Mouse (Mus musculus) kidney, embryonic 15.5 days (tissue): ENCODE data around the gene Gm11037. TPM values are rescaled to one million over a fixed set of nuclear protein-coding genes. Genes with fewer than 3 reads are reported as not detected.

Experiments
- ATAC-seq: fragments of 200-750 bp; cut with Nextera tagmentation; replicated peaks from 2 replicates; pipeline ENCODE4 v1.8.0; 2017; ENCODE audit warnings: moderate TSS enrichment; ENCODE audit not compliant: low FRiP score
- H3K27ac ChIP-seq: fragments of 300-500 bp; sonication (generic); 2 replicates; pipeline ENCODE4 v1.5.1; 2015; ENCODE audit warnings: mild to moderate bottlenecking, inconsistent platforms
- H3K27me3 ChIP-seq: fragments of 300-500 bp; sonication (generic); 2 replicates; pipeline ENCODE4 v1.6.1; 2015; ENCODE audit warnings: inconsistent platforms
- H3K36me3 ChIP-seq: fragments of 300-500 bp; sonication (generic); 2 replicates; pipeline ENCODE4 v1.6.1; 2015; ENCODE audit warnings: inconsistent platforms
- H3K4me1 ChIP-seq: fragments of 300-500 bp; sonication (generic); 2 replicates; pipeline ENCODE4 v1.6.1; 2015; ENCODE audit warnings: inconsistent platforms
- H3K4me2 ChIP-seq: fragments of 300-500 bp; sonication (generic); 2 replicates; pipeline ENCODE4 v1.6.1; 2015; ENCODE audit warnings: moderate library complexity, mild to moderate bottlenecking, inconsistent platforms
- H3K4me3 ChIP-seq: fragments of 300-500 bp; sonication (generic); replicated peaks from 2 replicates; pipeline ENCODE4 v1.5.1; 2015; ENCODE audit warnings: mild to moderate bottlenecking, inconsistent platforms
- H3K9ac ChIP-seq: fragments of 300-500 bp; sonication (generic); 2 replicates; pipeline ENCODE4 v1.6.1; 2015; ENCODE audit warnings: mild to moderate bottlenecking, inconsistent platforms
- H3K9me3 ChIP-seq: fragments of 300-500 bp; sonication (generic); replicated peaks from 2 replicates; pipeline ENCODE4 v1.6.1; 2016; ENCODE audit warnings: inconsistent platforms
- WGBS: fragments of 180-500 bp; shearing (Covaris S2); methylation state at CpG from one replicate; pipeline ENCODE4 v1.1.7; 2015; ENCODE audit warnings: mixed read lengths; 5-methylcytosine and 5-hydroxymethylcytosine counted together
- polyA plus RNA-seq: library from polyadenylated mRNA; unstranded; fragments of >200 nt; fragmentation: Nextera tagmentation; extraction: Ambion mirVana; gene quantifications from 2 replicates; pipeline ENCODE4 v1.2.1, GENCODE M21; 2015

Gene Gm11037
- polyA plus RNA-seq, 1 experiment from 2014 or later: not detected

GRCm38 (mm10) chr2:131175945-131176309 is 42.6 kb downstream of the Gm11037 start:
- Histone ChIP-seq H3K27me3 (peaks cover 33% of the 10 kb centered on the region), H3K4me3 (no peak overlapping the region), H3K9ac (no peak overlapping the region), H3K36me3 (0 out of 2 replicates have a peak, but pooled peaks cover 10% of the 10 kb centered on the region), H3K27ac (peak overlapping the region; percentile 76), H3K4me1 (peaks cover 65% of the 10 kb centered on the region), H3K4me2 (peak overlapping the region; percentile 92), H3K9me3 (no peaks in the 10 kb centered on the region)
- ATAC-seq: no peak
- whole genome bisulfite sequencing: 94% methylated on average over 1 of the region's 1 CpGs

- H3K9me3 ChIP-seq: no peaks in the 10 kb centered on the region
- H3K27me3 ChIP-seq: peaks cover 28% of the 10 kb centered on the region
- peak; percentile 15; the same call in 1 of the 2 replicates for ATAC-seq
- peak overlapping the region; percentile 5; the same call in 1 of the 2 replicates for H3K4me3 ChIP-seq
- no peak overlapping the region; the same call in 1 of the 2 replicates for H3K9ac ChIP-seq
- H3K4me1 ChIP-seq: peaks cover 60% of the 10 kb centered on the region
- H3K36me3 ChIP-seq: 0 out of 2 replicates have a peak, but pooled peaks cover 10% of the 10 kb centered on the region
- WGBS: 58% methylated on average over 5 of the region's 5 CpGs
- peak overlapping the region; percentile 92 for H3K4me2 ChIP-seq
- H3K27ac ChIP-seq: peak overlapping the region; percentile 76
These were observed 43.2 kb downstream of the Gm11037 start for GRCm38 (mm10) chr2:131176491-131176890.

- H3K4me1 ChIP-seq: peaks cover 54% of the 10 kb centered on the region
- H3K27me3 ChIP-seq: peaks cover 13% of the 10 kb centered on the region
- peak overlapping the region; percentile 64 for H3K4me3 ChIP-seq
- peak overlapping the region; percentile 92 for H3K4me2 ChIP-seq
- peak overlapping the region; percentile 76; the same call in 1 of the 2 replicates for H3K27ac ChIP-seq
- no peaks in the 10 kb centered on the region for H3K9me3 ChIP-seq
- 77% methylated on average over 9 of the region's 9 CpGs for WGBS
- H3K36me3 ChIP-seq: 0 out of 2 replicates have a peak, but pooled peaks cover 10% of the 10 kb centered on the region
- H3K9ac ChIP-seq: peak overlapping the region; percentile 86
- ATAC-seq: no peak
These were observed 44.6 kb downstream of the Gm11037 start for GRCm38 (mm10) chr2:131177932-131178331.

- H3K4me2 ChIP-seq: peak overlapping the region; percentile 92
- no peak for ATAC-seq
- H3K4me3 ChIP-seq: peak overlapping the region; percentile 64
- peak overlapping the region; percentile 88 for H3K27ac ChIP-seq
- WGBS: 31% methylated on average over 26 of the region's 26 CpGs
- H3K9me3 ChIP-seq: no peaks in the 10 kb centered on the region
- peaks cover 4% of the 10 kb centered on the region for H3K27me3 ChIP-seq
- 0 out of 2 replicates have a peak, but pooled peaks cover 10% of the 10 kb centered on the region for H3K36me3 ChIP-seq
- H3K9ac ChIP-seq: peak overlapping the region; percentile 86
- H3K4me1 ChIP-seq: peaks cover 54% of the 10 kb centered on the region
These were observed 45.5 kb downstream of the Gm11037 start for GRCm38 (mm10) chr2:131178828-131179245.

GRCm38 (mm10) chr2:131179246-131179886 is 46.1 kb downstream of the Gm11037 start:
- H3K9ac ChIP-seq: peak overlapping the region; percentile 86
- WGBS: under 1% methylated on average over 67 of the region's 67 CpGs
- peak; percentile 52 for ATAC-seq
- H3K9me3 ChIP-seq: no peaks in the 10 kb centered on the region
- peaks cover 49% of the 10 kb centered on the region for H3K4me1 ChIP-seq
- H3K27ac ChIP-seq: peak overlapping the region; percentile 88
- H3K4me3 ChIP-seq: peak overlapping the region; percentile 64
- H3K27me3 ChIP-seq: no peaks in the 10 kb centered on the region
- 0 out of 2 replicates have a peak, but pooled peaks cover 10% of the 10 kb centered on the region for H3K36me3 ChIP-seq
- peak overlapping the region; percentile 92 for H3K4me2 ChIP-seq

GRCm38 (mm10) chr2:131179990-131180587 is 46.8 kb downstream of the Gm11037 start, which contains the start of gene Cenpb:
Gene Cenpb, minus strand, starts transcription at chr2:131180067.
- WGBS: 4% methylated on average over 29 of the region's 57 CpGs
- Histone ChIP-seq H3K27me3 (no peaks in the 10 kb centered on the region), H3K9me3 (no peaks in the 10 kb centered on the region), H3K27ac (peak within 1 kb of the TSS; percentile 88), H3K4me2 (peak within 1 kb of the TSS; percentile 92), H3K36me3 (0 out of 2 replicates have a peak, but pooled peaks cover 9% of the 10 kb centered on the region), H3K9ac (peak within 1 kb of the TSS; percentile 86), H3K4me1 (peaks cover 43% of the 10 kb centered on the region), H3K4me3 (peak within 1 kb of the TSS; percentile 64)
- peak; percentile 84 for ATAC-seq

Other genes with a start within 250 kb of the Gm11037 start
- 35.1 and 40.6 TPM in 2 replicates for gene 4930402H24Rik, start 227.1 kb upstream of the Gm11037 start, polyA plus RNA-seq
- gene Atrn, start 227.0 kb upstream of the Gm11037 start, polyA plus RNA-seq: 6.2 and 8.2 TPM in 2 replicates
- gene Gfra4, start 90.4 kb upstream of the Gm11037 start, polyA plus RNA-seq: 15.1 and 17.0 TPM in 2 replicates
- gene Adam33, start 69.7 kb upstream of the Gm11037 start, polyA plus RNA-seq: 3.6 and 4.9 TPM in 2 replicates
- 0.35 and 0.49 TPM in 2 replicates for gene Siglec1, start 46.7 kb upstream of the Gm11037 start, polyA plus RNA-seq
- gene Hspa12b, start 6.2 kb upstream of the Gm11037 start, polyA plus RNA-seq: 20.3 and 21.3 TPM in 2 replicates
- 82.9 and 91.1 TPM in 2 replicates for gene 1700037H04Rik, start 26.6 kb downstream of the Gm11037 start, polyA plus RNA-seq
- gene Cenpb, start 46.6 kb downstream of the Gm11037 start, polyA plus RNA-seq: 10.6 and 10.8 TPM in 2 replicates
- gene Cdc25b, start 53.5 kb downstream of the Gm11037 start, polyA plus RNA-seq: 62.1 and 71.5 TPM in 2 replicates
- gene Spef1, start 53.8 kb downstream of the Gm11037 start, polyA plus RNA-seq: 3.2 and 3.6 TPM in 2 replicates
- 25.6 TPM in 2 replicates for gene Ap5s1, start 73.6 kb downstream of the Gm11037 start, polyA plus RNA-seq
- gene Mavs, start 100.6 kb downstream of the Gm11037 start, polyA plus RNA-seq: 27.8 and 30.2 TPM in 2 replicates
- gene Pank2, start 129.0 kb downstream of the Gm11037 start, polyA plus RNA-seq: 38.3 and 39.0 TPM in 2 replicates
- gene Rnf24, start 219.4 kb downstream of the Gm11037 start, polyA plus RNA-seq: 3.9 and 4.0 TPM in 2 replicates